Mouse (Mus musculus) layer of hippocampus, postnatal 25 days (tissue): ENCODE measurements around the gene Zfp341. TPM values are rescaled to one million over a fixed set of nuclear protein-coding genes. Genes with fewer than 3 reads are reported as not detected.
A peak's percentile ranks its signal among the peaks of the same experiment; 100 is the strongest.

ENCODE experiments used
- DNase-seq, 2 experiments: peaks; one replicate each; pipeline ENCODE4 v3.0.0; 2022; ENCODE audit warnings: mixed read lengths in 2 of 2, low spot score in 1 of 2; ENCODE audit errors: extremely low spot score in 1 of 2
- total RNA-seq, 2 experiments: library from RNA; stranded (reverse); gene quantifications; 2 replicates each; pipeline ENCODE4 v1.2.3; 2021

The Zfp341 gene
- total RNA-seq: 10 to 100 TPM; 10.1 to 10.6 TPM

- peak; percentile 78 to 90 for DNase-seq
These were observed at the start of gene Zfp341, which contains the start of gene 4930519P11Rik for GRCm38 (mm10) chr2:154613118-154614115. Gene Zfp341, plus strand, starts transcription at chr2:154613297. Gene 4930519P11Rik, minus strand, starts transcription at chr2:154613437.

GRCm38 (mm10) chr2:154563612-154564170, 49.4 kb upstream of the Zfp341 start:
- DNase-seq: no peak

- no peak for DNase-seq
These were observed 47.5 kb upstream of the Zfp341 start for GRCm38 (mm10) chr2:154565562-154565961.

GRCm38 (mm10) chr2:154566641-154567040, 46.5 kb upstream of the Zfp341 start:
- no peak for DNase-seq

GRCm38 (mm10) chr2:154567766-154568165, 45.3 kb upstream of the Zfp341 start:
- no peak for DNase-seq

- no peak for DNase-seq
These were observed 44.6 kb upstream of the Zfp341 start for GRCm38 (mm10) chr2:154568329-154569070.

- peak in 1 of 2 experiments; percentile 39 for DNase-seq
These were observed 43.9 kb upstream of the Zfp341 start for GRCm38 (mm10) chr2:154569071-154569748.

GRCm38 (mm10) chr2:154569836-154570286, 43.2 kb upstream of the Zfp341 start, which contains the start of gene E2f1:
Gene E2f1, minus strand, starts transcription at chr2:154569892.
- peak; percentile 83 to 85 for DNase-seq

GRCm38 (mm10) chr2:154570666-154571065, 42.4 kb upstream of the Zfp341 start:
- no peak for DNase-seq

- no peak for DNase-seq
These were observed 41.8 kb upstream of the Zfp341 start for GRCm38 (mm10) chr2:154571266-154571665.

GRCm38 (mm10) chr2:154571976-154572375, 41.1 kb upstream of the Zfp341 start:
- no peak for DNase-seq

GRCm38 (mm10) chr2:154572996-154573395, 40.1 kb upstream of the Zfp341 start:
- DNase-seq: no peak

GRCm38 (mm10) chr2:154574271-154574670, 38.8 kb upstream of the Zfp341 start:
- no peak for DNase-seq

GRCm38 (mm10) chr2:154576876-154577743, 36.0 kb upstream of the Zfp341 start:
- no peak for DNase-seq

- no peak for DNase-seq
These were observed 35.4 kb upstream of the Zfp341 start for GRCm38 (mm10) chr2:154577744-154578067.

- no peak for DNase-seq
These were observed 32.5 kb upstream of the Zfp341 start for GRCm38 (mm10) chr2:154580586-154580985.

GRCm38 (mm10) chr2:154581421-154581820, 31.7 kb upstream of the Zfp341 start:
- no peak for DNase-seq

GRCm38 (mm10) chr2:154583906-154584872, 28.9 kb upstream of the Zfp341 start:
- DNase-seq: peak; percentile 66 to 78
